Mouse (Mus musculus): Measurements from ENCODE around the gene Fancc. TPM values are rescaled to one million over a fixed set of nuclear protein-coding genes. Genes with fewer than 3 reads are reported as not detected.

Gene Fancc
- total RNA-seq, 2 experiments from 2014 or later, result 1.5 to 2.9 TPM

- intact Hi-C loops (cut with DNase I), result loop anchor here (5.0 kb wide), 1 partner anchor 35 kb away; no protein-coding TSS in a partner anchor
Observed at GRCm38 (mm10) chr13:63277316-63277715, 219.8 kb downstream of the Fancc start.

GRCm38 (mm10) chr13:63276389-63276788 is 220.7 kb downstream of the Fancc start:
- DNase-seq, result no peak
- intact Hi-C loops (cut with DNase I), result loop anchor here (5.0 kb wide), 1 partner anchor 34 kb away; no protein-coding TSS in a partner anchor

More at GRCm38 (mm10) chr13:63277316-63277715, 219.8 kb downstream of the Fancc start:
- no peak for DNase-seq

- intact Hi-C loops (cut with DNase I), result loop anchor here (5.0 kb wide), 1 partner anchor 32 kb away; no protein-coding TSS in a partner anchor
- no peak for DNase-seq
Observed at GRCm38 (mm10) chr13:63274488-63275166, 222.5 kb downstream of the Fancc start.

- DNase-seq, result no peak
- intact Hi-C loops (cut with DNase I), result no loop called here
Observed at GRCm38 (mm10) chr13:63273859-63274258, 223.2 kb downstream of the Fancc start.

GRCm38 (mm10) chr13:63272602-63273229 is 224.4 kb downstream of the Fancc start:
- peak; percentile 56 to 66 for DNase-seq
- intact Hi-C loops (cut with DNase I), result no loop called here

- no peak for DNase-seq
- intact Hi-C loops (cut with DNase I), result no loop called here
Observed at GRCm38 (mm10) chr13:63272017-63272601, 225.0 kb downstream of the Fancc start.

- intact Hi-C loops (cut with DNase I), result no loop called here
- DNase-seq, result no peak
Observed at GRCm38 (mm10) chr13:63270191-63270590, 226.9 kb downstream of the Fancc start.

- DNase-seq, result no peak
- intact Hi-C loops (cut with DNase I), result no loop called here
Observed at GRCm38 (mm10) chr13:63268776-63269175, 228.3 kb downstream of the Fancc start.

- intact Hi-C loops (cut with DNase I), result no loop called here
- no peak for DNase-seq
Observed at GRCm38 (mm10) chr13:63268371-63268770, 228.7 kb downstream of the Fancc start.

- intact Hi-C loops (cut with DNase I), result no loop called here
- no peak for DNase-seq
Observed at GRCm38 (mm10) chr13:63262168-63262957, 234.7 kb downstream of the Fancc start.

GRCm38 (mm10) chr13:63261676-63262075 is 235.4 kb downstream of the Fancc start:
- intact Hi-C loops (cut with DNase I), result no loop called here

GRCm38 (mm10) chr13:63260753-63261631 is 236.1 kb downstream of the Fancc start:
- intact Hi-C loops (cut with DNase I), result no loop called here
- DNase-seq, result no peak

More at GRCm38 (mm10) chr13:63261676-63262075, 235.4 kb downstream of the Fancc start:
- no peak for DNase-seq

- no peak for DNase-seq
- intact Hi-C loops (cut with DNase I), result no loop called here
Observed at GRCm38 (mm10) chr13:63260133-63260532, 236.9 kb downstream of the Fancc start.

GRCm38 (mm10) chr13:63258671-63259070 is 238.4 kb downstream of the Fancc start:
- DNase-seq, result no peak
- intact Hi-C loops (cut with DNase I), result no loop called here

- DNase-seq, result no peak
Observed at GRCm38 (mm10) chr13:63258167-63258582, 238.9 kb downstream of the Fancc start.

GRCm38 (mm10) chr13:63256807-63257206 is 240.3 kb downstream of the Fancc start:
- no peak for DNase-seq
- intact Hi-C loops (cut with DNase I), result no loop called here

More at GRCm38 (mm10) chr13:63258167-63258582, 238.9 kb downstream of the Fancc start:
- intact Hi-C loops (cut with DNase I), result no loop called here

- intact Hi-C loops (cut with DNase I), result no loop called here
- DNase-seq, result no peak
Observed at GRCm38 (mm10) chr13:63256146-63256545, 240.9 kb downstream of the Fancc start.

GRCm38 (mm10) chr13:63255519-63256011 is 241.5 kb downstream of the Fancc start:
- intact Hi-C loops (cut with DNase I), result no loop called here

GRCm38 (mm10) chr13:63253886-63254636 is 243.0 kb downstream of the Fancc start:
- intact Hi-C loops (cut with DNase I), result no loop called here

More at GRCm38 (mm10) chr13:63255519-63256011, 241.5 kb downstream of the Fancc start:
- no peak for DNase-seq

More at GRCm38 (mm10) chr13:63253886-63254636, 243.0 kb downstream of the Fancc start:
- DNase-seq, result no peak

All from gastrocnemius, postnatal 36 days (tissue).